Mouse (Mus musculus): ENCODE results near the gene Ifnlr1.

DNA sequence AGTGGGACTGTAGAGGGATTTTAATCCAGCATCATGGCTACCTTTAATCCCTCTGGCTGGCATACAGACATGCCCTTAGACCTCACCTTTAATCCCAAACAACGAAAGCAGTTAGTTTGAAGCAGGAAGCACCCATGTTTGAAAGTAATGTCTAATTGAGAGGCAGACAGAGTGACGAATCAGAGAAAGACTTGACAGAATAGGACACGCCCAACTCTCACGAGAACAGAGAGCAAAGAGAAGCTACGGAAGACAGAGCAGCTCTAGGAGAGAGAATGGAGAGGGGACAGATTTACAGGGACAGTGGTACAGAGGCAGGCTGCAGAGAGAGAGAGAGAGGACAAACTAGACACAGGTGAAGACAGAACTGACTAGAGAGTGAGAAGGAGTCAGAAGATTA lies 4.3 kb upstream of the Ifnlr1 start:
- no peak for TF ChIP-seq POLR2A (IDR thresholded peaks at IDR 0.05; ENCODE audit: control insufficient read depth in 1 of 2, insufficient read depth in 1 of 2, low read depth in 1 of 2, low read length in 2 of 2, poor library complexity in 1 of 2)
- TF ChIP-seq EP300 (IDR thresholded peaks at IDR 0.05; ENCODE audit: low read depth in 1 of 2, low read length in 2 of 2): no peak
- no peak for TF ChIP-seq CTCF (IDR thresholded peaks at IDR 0.05 in 2 of 3, conservative IDR thresholded peaks at IDR 0.05 in 1 of 3; ENCODE audit: control insufficient read depth in 1 of 3, insufficient read depth in 1 of 3, low read depth in 2 of 3, low read length in 3 of 3, poor library complexity in 1 of 3, severe bottlenecking in 1 of 3)
- no peak for TF ChIP-seq USF1 (IDR thresholded peaks at IDR 0.05; ENCODE audit: low read depth, low read length)
- TF ChIP-seq ELF1 (IDR thresholded peaks at IDR 0.05; ENCODE audit: low read depth, low read length): no peak
